Mouse (Mus musculus): ENCODE results near the gene Lrrc8c. TPM values are rescaled to one million over a fixed set of nuclear protein-coding genes. Genes with fewer than 3 reads are reported as not detected.

The Lrrc8c gene
- polyA plus RNA-seq, 1 experiment from 2014 or later, result 23.0 TPM

DNA sequence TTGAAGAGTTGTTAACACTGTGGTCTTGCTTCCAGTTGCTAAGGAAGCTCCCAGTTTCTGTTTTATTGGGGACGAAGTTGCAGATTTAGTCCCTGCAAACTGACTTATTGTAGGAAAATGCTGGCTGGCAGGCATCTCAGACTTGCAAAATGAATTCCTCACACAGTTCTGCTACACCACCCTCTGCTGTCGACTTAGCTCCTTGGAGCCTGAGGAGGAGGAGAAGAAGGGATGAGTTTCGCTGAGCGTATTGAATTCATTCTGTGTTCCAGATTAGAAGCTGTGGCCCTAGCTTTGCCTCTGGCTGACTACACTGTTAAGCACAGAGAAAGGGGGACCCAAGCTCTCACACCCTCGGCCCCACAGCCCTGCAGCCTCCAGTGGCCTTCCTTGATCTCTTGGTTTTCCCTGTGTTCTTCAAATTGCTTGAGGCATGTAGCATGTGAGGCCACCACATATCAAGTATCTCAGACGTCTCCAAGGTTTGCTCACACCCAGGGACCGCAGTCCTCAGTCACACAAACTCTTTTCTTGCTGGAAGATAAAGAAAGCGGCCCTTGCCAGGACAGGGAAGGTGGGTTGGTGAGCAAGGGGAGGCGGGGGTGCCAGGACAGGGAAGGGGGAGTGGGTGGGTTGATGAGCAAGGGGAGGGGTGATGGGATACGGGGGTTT lies 24.8 kb upstream of the Lrrc8c start:
- DNase-seq (ENCODE audit: low spot score), result no peak
- no peaks in the 10 kb centered on the region for H3K27me3 ChIP-seq (replicated peaks; ENCODE audit: insufficient read depth, low read length)

DNA sequence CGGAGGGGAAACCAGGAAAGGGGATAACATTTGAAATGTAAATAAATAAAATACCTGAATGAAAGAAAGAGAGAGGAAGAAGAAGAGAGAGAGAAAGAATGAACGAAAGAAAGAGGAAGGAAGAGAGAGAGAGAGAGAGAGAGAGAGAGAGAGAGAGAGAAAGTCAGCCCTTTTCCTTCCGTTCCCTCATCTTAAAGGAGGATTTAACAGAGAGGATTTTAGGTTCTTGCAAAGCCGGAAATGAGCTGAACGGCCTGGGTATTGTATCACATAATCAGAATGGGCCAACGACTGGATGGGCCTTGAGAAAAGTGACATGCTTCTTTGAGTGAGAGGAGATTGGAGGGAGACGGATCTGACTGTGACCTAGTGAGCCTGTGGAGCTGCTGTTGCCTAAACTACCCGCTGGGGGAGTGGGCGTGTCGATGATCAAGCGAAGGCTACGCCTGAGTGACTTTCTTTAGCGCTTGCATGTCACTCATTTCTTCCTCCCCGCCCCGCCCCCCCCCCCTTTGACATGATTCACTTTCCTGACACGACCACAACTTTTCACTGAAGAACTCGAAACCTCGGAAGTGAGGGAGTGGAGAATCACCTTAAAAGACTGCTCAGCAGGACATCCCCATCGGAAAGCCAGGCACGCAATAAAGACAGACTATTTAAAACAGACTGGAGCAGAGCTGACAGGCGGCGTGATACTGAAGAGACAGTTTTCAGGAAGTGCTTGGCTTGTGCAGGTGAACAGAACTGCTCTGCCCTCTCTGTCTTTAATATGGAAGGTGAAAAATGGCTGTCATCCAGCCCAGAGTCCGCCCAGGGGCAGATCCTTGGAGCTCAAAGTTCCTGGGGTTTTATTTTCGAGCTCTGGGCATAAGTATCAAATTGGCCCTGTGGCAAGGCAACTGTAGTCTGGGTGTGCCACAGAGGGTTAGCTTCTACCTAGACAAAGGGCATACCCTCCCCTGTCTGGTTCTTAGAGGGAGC lies 24.0 kb upstream of the Lrrc8c start:
- DNase-seq (ENCODE audit: low spot score) (peak; percentile 91), ATAC-seq (peak; percentile 87)
- H3K36me3 ChIP-seq (ENCODE audit: insufficient read depth, low read length), result no peaks in the 10 kb centered on the region
- no peak overlapping the region for H3K9ac ChIP-seq (replicated peaks; ENCODE audit: low read depth)
- no peaks in the 10 kb centered on the region for H3K27me3 ChIP-seq (replicated peaks; ENCODE audit: insufficient read depth, low read length)
- H3K9me3 ChIP-seq (ENCODE audit: low read length), result no peaks in the 10 kb centered on the region
- no peak overlapping the region for H3K27ac ChIP-seq (ENCODE audit: low read length)
- peaks cover 5% of the 10 kb centered on the region; the same call in 1 of the 2 replicates for H3K4me1 ChIP-seq (ENCODE audit: insufficient read depth, low read depth, low read length)
- no peak for TF ChIP-seq EP300 (IDR thresholded peaks at IDR 0.05)
- peak; percentile 71 for TF ChIP-seq CTCF (IDR thresholded peaks at IDR 0.05)
- WGBS, result 7% methylated on average over 22 of the region's 24 CpGs
- H3K4me3 ChIP-seq (ENCODE audit: low read depth, low read length), result peak overlapping the region; percentile 19; the same call in 1 of the 2 replicates
- H3K4me2 ChIP-seq (replicated peaks; ENCODE audit: low read depth, low read length), result peak overlapping the region; percentile 52

More for the DNA sequence above, 24.8 kb upstream of the Lrrc8c start:
- no peak for ATAC-seq
- H3K4me1 ChIP-seq (ENCODE audit: insufficient read depth, low read depth, low read length), result peaks cover 5% of the 10 kb centered on the region; the same call in 1 of the 2 replicates
- no peak overlapping the region; the same call in 1 of the 2 replicates for H3K4me2 ChIP-seq (replicated peaks; ENCODE audit: low read depth, low read length)
- 48% methylated on average over 10 of the region's 10 CpGs for WGBS
- H3K4me3 ChIP-seq (ENCODE audit: low read depth, low read length), result no peak overlapping the region
- no peaks in the 10 kb centered on the region for H3K36me3 ChIP-seq (ENCODE audit: insufficient read depth, low read length)
- H3K27ac ChIP-seq (ENCODE audit: low read length), result no peak overlapping the region
- TF ChIP-seq CTCF (IDR thresholded peaks at IDR 0.05) (no peak), EP300 (IDR thresholded peaks at IDR 0.05) (no peak)
- no peak overlapping the region for H3K9ac ChIP-seq (replicated peaks; ENCODE audit: low read depth)
- no peaks in the 10 kb centered on the region for H3K9me3 ChIP-seq (ENCODE audit: low read length)

DNA sequence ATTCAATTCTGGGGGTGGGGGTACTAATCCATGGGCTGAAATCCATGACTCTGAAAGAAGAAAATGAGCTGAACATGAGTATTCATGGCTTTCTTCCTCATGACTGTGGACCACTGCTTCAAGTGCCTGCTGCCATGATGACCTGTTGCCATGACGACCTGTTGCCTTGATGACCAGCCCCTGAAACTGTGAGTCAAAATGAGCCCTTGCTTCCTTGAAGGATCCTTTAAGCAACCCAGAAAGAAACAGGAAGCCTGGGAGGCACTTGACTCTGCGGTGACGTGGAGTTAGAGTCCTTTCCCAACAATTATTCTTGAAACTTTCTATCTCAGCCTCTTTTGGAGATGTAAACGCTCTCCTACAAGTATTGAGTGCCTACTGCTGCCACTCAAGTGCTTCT lies 23.1 kb upstream of the Lrrc8c start:
- Histone ChIP-seq H3K27me3 (replicated peaks; ENCODE audit: insufficient read depth, low read length) (no peaks in the 10 kb centered on the region), H3K36me3 (ENCODE audit: insufficient read depth, low read length) (no peaks in the 10 kb centered on the region), H3K9me3 (ENCODE audit: low read length) (no peaks in the 10 kb centered on the region), H3K9ac (replicated peaks; ENCODE audit: low read depth) (no peak overlapping the region), H3K4me3 (ENCODE audit: low read depth, low read length) (no peak overlapping the region), H3K27ac (ENCODE audit: low read length) (no peak overlapping the region), H3K4me1 (ENCODE audit: insufficient read depth, low read depth, low read length) (peaks cover 5% of the 10 kb centered on the region; the same call in 1 of the 2 replicates), H3K4me2 (replicated peaks; ENCODE audit: low read depth, low read length) (no peak overlapping the region)
- TF ChIP-seq CTCF (IDR thresholded peaks at IDR 0.05), result no peak
- TF ChIP-seq EP300 (IDR thresholded peaks at IDR 0.05), result no peak
- ATAC-seq, result peak; percentile 40
- peak; percentile 75 for DNase-seq (ENCODE audit: low spot score)
- WGBS, result 65% methylated on average over 4 of the region's 4 CpGs

DNA sequence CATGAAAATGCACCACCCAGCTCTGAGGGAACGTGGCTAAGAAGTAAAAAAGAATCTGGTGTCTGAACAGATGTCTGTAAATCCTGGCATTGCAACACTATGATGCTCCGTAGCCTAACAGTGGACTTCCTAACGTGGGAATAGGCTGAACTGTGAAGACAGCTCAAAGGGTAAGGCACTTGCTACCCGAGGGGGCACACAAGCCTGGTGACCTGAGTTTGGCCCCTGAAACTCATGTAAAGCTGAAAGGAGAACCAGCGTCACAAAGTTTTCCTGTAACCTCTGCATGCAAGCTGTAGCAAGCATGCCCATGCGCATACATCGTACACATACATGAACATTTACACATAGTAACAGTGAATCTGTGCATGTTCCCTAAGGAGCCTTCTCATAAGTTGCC lies 22.6 kb upstream of the Lrrc8c start:
- ATAC-seq (no peak), DNase-seq (ENCODE audit: low spot score) (no peak)
- Histone ChIP-seq H3K27ac (ENCODE audit: low read length) (no peak overlapping the region), H3K4me2 (replicated peaks; ENCODE audit: low read depth, low read length) (no peak overlapping the region), H3K27me3 (replicated peaks; ENCODE audit: insufficient read depth, low read length) (no peaks in the 10 kb centered on the region), H3K9me3 (ENCODE audit: low read length) (no peaks in the 10 kb centered on the region), H3K36me3 (ENCODE audit: insufficient read depth, low read length) (no peaks in the 10 kb centered on the region), H3K9ac (replicated peaks; ENCODE audit: low read depth) (no peak overlapping the region), H3K4me3 (ENCODE audit: low read depth, low read length) (no peak overlapping the region), H3K4me1 (ENCODE audit: insufficient read depth, low read depth, low read length) (peaks cover 5% of the 10 kb centered on the region; the same call in 1 of the 2 replicates)
- no peak for TF ChIP-seq EP300 (IDR thresholded peaks at IDR 0.05)
- no peak for TF ChIP-seq CTCF (IDR thresholded peaks at IDR 0.05)
- 77% methylated on average over 7 of the region's 7 CpGs for WGBS

DNA sequence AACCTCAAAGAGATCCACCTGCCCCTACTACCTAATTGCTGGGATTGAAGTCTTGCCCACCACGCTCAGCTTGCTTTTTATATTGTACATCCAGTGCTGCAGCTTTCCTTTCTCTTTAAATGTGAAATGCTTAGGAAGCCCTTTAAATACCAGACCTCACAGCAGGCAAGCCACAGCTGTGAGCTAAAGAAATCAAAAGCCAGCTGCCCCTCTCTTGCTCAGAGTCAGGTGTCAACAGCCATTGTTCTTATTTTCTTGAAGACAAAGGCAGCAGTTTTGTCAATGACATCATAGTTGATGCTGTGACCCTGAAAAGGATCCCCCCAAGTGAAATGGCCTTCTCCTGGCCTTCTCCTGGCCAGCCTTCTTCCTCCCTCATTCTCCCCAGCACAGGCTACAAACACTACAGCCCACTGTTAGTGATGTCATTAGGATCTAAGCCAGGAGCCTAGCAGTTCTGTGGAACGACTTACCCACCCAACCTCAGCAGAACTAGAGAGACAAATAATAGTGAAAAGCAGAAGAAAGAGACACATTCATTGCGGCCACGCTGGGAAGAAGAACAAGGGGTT lies 20.7 kb upstream of the Lrrc8c start:
- Histone ChIP-seq H3K9me3 (ENCODE audit: low read length) (no peaks in the 10 kb centered on the region), H3K9ac (replicated peaks; ENCODE audit: low read depth) (no peak overlapping the region), H3K4me3 (ENCODE audit: low read depth, low read length) (no peak overlapping the region), H3K27me3 (replicated peaks; ENCODE audit: insufficient read depth, low read length) (no peaks in the 10 kb centered on the region), H3K4me2 (replicated peaks; ENCODE audit: low read depth, low read length) (no peak overlapping the region), H3K27ac (ENCODE audit: low read length) (no peak overlapping the region), H3K36me3 (ENCODE audit: insufficient read depth, low read length) (no peaks in the 10 kb centered on the region), H3K4me1 (ENCODE audit: insufficient read depth, low read depth, low read length) (peaks cover 5% of the 10 kb centered on the region; the same call in 1 of the 2 replicates)
- no peak for ATAC-seq
- TF ChIP-seq CTCF (IDR thresholded peaks at IDR 0.05), result no peak
- no peak for TF ChIP-seq EP300 (IDR thresholded peaks at IDR 0.05)
- 66% methylated on average over 4 of the region's 4 CpGs for WGBS
- no peak for DNase-seq (ENCODE audit: low spot score)

DNA sequence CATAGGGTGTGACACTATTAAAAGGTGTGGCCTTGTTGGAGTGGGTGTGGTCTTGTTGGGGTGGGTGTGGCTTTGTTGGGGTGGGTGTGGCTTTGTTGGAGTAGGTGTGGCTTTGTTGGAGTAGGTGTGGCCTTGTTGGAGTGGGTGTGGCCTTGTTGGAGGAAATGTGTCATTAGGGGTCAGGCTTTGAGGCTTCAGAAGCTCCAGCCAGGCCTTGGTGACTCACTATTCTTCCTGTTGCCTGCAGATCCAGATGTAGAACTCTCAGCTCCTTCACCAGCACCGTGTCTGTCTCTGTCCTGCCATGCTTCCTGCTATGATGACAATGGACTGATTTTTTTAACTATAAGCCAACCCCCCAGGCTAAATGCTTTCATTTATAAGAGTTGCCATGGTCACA lies 19.8 kb upstream of the Lrrc8c start:
- Histone ChIP-seq H3K4me2 (replicated peaks; ENCODE audit: low read depth, low read length) (no peak overlapping the region), H3K36me3 (ENCODE audit: insufficient read depth, low read length) (no peaks in the 10 kb centered on the region), H3K4me3 (ENCODE audit: low read depth, low read length) (no peak overlapping the region), H3K9me3 (ENCODE audit: low read length) (no peaks in the 10 kb centered on the region), H3K27me3 (replicated peaks; ENCODE audit: insufficient read depth, low read length) (no peaks in the 10 kb centered on the region), H3K27ac (ENCODE audit: low read length) (no peak overlapping the region), H3K4me1 (ENCODE audit: insufficient read depth, low read depth, low read length) (peaks cover 5% of the 10 kb centered on the region; the same call in 1 of the 2 replicates), H3K9ac (replicated peaks; ENCODE audit: low read depth) (no peak overlapping the region)
- WGBS, result 54% methylated on average over 1 of the region's 1 CpGs
- TF ChIP-seq EP300 (IDR thresholded peaks at IDR 0.05) (peak; percentile 50; the same call in 1 of the 2 replicates), CTCF (IDR thresholded peaks at IDR 0.05) (no peak)
- ATAC-seq, result peak; percentile 50
- peak; percentile 51 for DNase-seq (ENCODE audit: low spot score)
